Mouse (Mus musculus) heart, adult 11 months (tissue): Measurements from ENCODE around the gene Tshz3.

Experiments used
- DNase-seq: peaks from one replicate; pipeline ENCODE4 v3.0.0; 2022

Gene Tshz3

DNA sequence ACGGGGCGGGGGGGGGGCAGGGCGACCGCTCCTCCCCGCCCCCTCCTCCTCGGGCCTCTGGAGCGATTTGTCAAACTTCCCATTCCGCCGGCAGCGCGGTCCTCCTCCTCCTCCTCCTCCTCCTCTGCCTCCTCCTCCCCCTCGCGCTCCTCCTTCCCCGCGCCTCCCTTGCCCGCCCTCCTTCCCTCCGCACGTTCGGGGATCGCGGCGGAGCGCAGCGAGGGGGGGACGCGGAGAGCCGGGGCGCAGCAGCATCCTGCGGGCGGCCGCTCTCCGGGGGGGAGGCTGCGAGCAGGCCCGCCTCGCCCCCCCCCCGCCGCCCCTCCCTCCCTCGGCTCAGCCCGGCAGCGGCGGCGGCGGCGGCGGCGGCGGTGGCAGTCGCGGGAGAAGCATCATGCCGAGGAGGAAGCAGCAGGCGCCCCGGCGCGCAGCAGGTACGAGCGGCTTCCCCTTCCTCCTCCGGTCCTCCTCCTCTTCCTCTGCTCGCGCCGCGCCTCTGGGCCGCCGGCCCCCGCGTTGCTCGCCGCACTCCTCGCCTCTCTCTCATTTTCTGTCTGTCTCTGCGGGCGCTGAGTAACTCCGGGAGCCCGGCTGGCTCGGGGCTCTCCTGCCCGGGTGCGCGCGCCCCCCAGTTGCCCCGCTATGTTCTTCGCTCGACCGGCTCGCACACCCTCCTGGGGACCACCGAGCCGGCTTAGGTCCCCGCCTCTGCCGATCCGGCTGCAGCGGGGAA, at the start of gene Tshz3:
Tshz3 (plus strand) TSS at position 263 of the 733 bp plus-strand sequence.
- DNase-seq: no peak

DNA sequence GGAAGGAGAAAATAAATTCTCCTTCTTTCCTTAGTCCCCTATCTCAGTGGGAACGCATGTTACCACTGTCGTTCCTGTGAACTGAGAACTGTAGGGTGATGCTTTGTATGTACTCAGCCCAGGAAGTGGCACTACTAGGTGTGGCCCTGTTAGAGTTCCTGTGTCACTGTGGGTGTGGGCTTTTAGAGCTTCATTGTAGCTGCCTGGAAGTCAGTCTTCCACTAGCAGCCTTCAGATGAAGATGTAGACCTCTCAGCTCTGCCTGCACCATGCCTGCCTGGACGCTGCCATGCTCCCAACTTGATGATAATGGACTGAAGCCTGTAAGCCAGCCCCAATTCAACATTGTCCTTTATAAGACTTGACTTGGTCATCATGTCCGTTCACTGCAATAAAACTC, 42.0 kb upstream of the Tshz3 start:
- DNase-seq: no peak

DNA sequence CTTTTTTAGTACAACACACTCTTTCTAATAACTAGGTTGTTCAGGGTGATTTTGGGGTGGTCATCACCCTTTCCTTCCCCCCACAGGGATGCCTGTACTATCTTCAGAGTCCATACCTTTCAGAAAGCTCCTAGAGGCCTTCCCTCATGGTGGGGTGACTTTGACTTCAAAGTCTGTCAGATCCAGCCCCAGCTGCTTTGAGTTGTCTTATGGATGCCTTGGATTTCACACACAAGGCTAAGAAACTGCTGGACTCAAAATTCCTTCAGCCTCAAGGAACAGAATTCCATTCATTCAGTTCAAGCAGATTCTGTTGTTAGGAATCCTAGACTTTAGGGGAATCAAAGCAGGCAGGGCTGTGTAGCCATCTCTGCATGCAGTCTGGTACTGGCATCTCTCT, 41.5 kb upstream of the Tshz3 start:
- DNase-seq: peak; percentile 67

DNA sequence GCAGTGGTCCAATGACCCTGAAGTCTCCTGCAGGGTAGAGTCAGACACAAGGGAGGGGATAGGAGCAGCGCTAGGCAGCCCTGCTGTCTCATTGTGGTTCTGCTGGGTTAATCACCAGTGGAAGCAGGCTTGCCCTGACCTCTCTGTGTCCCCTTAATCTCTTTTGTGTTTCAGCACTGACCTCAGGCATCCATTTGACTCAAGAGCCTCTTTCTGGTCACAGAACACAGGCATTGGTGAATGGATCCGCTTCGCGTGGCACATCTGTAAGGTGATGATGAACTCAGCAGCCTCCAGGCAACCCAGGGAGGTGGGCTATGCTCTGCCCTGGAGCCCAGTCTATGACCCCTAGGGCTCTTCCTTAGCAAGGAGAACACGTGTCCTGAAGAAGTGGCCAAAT, 39.6 kb upstream of the Tshz3 start:
- DNase-seq: peak; percentile 60

DNA sequence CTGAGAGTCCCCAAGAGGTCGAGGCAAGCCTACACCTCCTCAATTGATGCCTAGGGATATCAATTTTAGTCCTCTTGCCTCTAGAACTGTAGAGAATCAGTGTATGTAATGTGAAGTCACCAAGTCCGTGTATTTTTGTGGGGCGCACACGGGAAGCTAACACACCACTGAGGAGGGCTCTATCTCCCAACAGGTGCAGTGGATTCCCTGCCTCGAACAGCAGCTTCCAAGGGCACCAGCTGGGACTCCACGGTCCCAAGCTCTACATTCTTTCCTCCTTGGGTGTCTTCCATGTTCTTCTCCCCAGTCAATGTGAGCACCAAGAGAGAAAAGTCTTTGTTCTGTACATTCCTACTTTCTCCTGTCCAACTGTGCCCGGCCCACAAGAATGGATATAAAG, 38.7 kb upstream of the Tshz3 start:
- no peak for DNase-seq

- no peak for DNase-seq
Observed at GRCm38 (mm10) chr7:36660654-36661053, 37.3 kb upstream of the Tshz3 start.

- DNase-seq: peak; percentile 98
Observed at GRCm38 (mm10) chr7:36663431-36663830, 34.5 kb upstream of the Tshz3 start.

GRCm38 (mm10) chr7:36667767-36668166, 30.2 kb upstream of the Tshz3 start:
- peak; percentile 96 for DNase-seq

DNA sequence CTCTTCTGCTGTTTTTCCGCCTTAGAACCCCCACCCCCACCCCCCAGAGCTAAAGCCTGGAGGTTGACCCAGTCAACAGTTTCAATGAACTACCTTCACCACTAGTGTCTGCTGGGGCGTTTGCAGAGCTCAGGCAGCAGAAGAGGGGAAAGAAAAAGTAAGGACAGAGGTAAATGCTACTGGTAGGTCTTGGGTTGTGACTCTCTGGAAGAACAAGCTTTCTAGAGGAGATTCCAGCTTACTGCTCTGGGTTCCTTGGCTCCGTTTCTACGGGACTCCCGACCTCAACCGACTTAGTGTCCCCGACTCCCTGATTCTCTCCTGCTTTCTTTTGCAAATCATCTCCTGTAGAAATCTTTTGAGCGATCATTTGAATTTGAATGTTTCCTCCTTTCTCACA, 19.9 kb upstream of the Tshz3 start:
- DNase-seq: no peak

DNA sequence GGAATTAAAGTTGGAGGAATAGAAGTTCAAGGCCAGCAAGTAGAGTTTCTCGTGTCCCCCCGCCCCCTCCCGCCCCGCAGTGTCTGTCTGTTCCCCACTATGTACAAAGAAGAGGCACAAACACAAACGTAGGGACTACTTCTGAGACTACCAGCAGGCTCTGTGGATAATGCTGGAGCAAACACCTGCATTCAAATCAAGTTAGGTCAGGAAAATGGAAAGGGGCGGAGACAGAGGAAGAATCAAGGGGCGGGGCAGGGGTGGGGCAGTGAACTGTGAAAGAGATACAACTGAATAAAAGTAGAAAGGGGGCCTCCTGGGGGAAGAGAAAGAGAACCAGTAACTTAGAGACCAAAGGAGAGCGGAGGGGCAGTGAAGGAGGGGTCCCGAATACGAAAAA, 19.4 kb upstream of the Tshz3 start:
- DNase-seq: no peak

- DNase-seq: no peak
Observed at GRCm38 (mm10) chr7:36679031-36679618, 18.8 kb upstream of the Tshz3 start.

- DNase-seq: peak; percentile 95
Observed at GRCm38 (mm10) chr7:36679866-36680458, 18.0 kb upstream of the Tshz3 start.

GRCm38 (mm10) chr7:36687508-36687907, 10.4 kb upstream of the Tshz3 start:
- no peak for DNase-seq

DNA sequence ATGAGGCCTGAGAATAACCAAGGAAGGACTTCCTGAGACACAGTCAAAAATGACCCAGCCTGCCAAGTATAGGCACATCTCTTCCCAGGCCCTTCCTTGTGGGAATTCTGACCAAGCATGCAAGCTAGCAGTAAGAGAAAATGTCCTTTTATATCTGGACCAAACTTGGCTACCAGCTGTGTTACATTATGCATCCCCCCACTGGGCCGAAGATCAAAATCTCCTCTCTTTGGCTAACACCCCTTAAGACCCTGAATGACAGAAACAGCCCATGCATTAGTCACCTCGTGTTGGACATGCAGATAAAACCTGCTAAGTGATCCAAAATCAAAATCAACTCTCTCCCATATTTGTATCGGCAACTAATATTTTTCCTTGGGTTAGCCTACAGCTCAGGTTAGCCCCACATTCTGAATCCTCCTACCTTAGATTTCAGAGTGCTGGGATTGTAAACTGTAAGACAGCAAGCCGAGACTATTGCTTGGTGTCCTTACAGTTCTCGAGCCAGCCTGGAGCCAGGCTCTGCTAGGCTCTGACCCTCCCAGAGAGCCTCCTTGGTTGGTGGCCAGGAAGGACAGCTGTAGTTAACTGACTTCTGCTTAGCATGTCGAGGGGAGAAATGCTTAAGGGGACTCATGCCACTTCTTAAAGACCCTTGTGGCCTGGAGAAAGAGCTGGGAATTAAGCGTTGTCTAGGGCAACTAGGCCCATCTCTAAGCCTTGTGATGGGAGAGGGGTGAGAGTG, 8.7 kb upstream of the Tshz3 start:
- peak; percentile 93 for DNase-seq

- peak; percentile 93 for DNase-seq
Observed at GRCm38 (mm10) chr7:36690551-36690950, 7.4 kb upstream of the Tshz3 start.

- DNase-seq: no peak
Observed at GRCm38 (mm10) chr7:36691617-36692016, 6.3 kb upstream of the Tshz3 start.

DNA sequence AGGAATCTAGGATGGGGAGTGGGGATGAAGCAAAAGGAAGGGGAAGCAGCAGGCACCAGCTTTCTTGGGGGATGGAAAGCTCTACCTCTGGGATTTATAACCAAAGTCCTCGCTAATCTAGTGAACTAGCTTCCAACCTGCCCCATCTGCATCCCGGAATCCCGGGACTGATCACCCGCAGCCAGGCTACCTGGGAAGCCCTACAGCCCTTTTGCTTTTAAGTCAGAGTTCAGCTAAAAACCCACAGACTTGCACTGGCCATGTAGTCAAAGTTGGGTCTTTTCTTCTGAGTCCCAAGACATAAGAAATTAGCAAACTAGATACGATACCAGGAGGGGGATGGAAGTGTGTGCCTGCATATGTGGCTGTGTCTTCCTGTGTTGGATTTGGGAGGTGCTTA, 5.5 kb upstream of the Tshz3 start:
- no peak for DNase-seq

GRCm38 (mm10) chr7:36693081-36693480, 4.8 kb upstream of the Tshz3 start:
- DNase-seq: peak; percentile 85

- DNase-seq: no peak
Observed at GRCm38 (mm10) chr7:36694642-36695191, 3.2 kb upstream of the Tshz3 start.

GRCm38 (mm10) chr7:36695276-36695675, 2.6 kb upstream of the Tshz3 start:
- DNase-seq: peak; percentile 92

DNA sequence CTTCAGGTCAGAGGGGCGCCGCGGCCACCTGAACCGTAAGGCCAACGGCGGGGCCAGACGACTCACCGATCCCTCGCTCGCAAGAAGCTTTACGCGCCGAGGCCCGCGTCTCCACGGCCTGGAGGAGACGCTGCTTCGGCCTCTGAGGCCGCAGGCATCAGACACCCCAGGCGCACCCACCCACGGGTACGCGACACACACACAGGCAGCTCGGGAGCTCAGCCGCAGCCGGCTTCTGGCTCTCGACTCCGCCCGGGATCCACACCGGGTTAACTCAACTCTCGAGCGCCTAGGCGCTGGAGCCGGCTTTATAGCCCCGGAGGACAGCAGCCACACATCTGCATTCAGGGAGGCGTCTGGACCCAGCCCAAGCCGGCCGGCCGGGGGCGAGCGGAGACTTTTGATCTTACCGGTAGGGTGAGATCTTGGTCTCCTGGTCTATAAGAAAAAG, 2.1 kb upstream of the Tshz3 start:
- DNase-seq: peak; percentile 96

GRCm38 (mm10) chr7:36696406-36697117, 1.4 kb upstream of the Tshz3 start:
- DNase-seq: peak; percentile 97
